Mouse (Mus musculus): ENCODE results near the gene Wfdc15b.

Wfdc15b gene

GRCm38 (mm10) chr2:164180124-164180523, 41.3 kb downstream of the Wfdc15b start:
- in situ Hi-C loops (cut with MboI, MseI): no loop called here

- in situ Hi-C loops (cut with MboI, MseI): no loop called here
Measured at GRCm38 (mm10) chr2:164177831-164178230, 43.6 kb downstream of the Wfdc15b start.

DNA sequence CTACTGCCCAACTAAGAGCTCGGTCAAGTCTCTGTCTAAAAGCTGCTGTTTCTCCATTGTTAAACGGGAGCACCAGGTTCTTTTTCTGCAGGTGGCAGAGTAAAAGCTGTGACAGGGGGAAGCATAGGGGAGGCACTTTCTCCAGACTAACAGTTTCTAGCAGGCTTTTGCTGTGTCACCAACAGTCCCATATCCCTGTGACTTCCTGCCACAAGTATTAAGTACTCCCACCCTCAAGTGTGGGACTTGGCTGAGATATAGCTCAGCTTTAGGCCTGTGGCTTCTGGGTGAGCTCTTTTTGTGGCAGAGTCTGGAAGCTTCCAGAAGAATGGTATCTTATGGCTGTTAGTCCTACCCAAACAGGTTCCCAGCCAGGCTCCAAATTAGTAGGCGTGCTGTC, 45.6 kb downstream of the Wfdc15b start:
- in situ Hi-C loops (cut with MboI, MseI): no loop called here

GRCm38 (mm10) chr2:164174649-164175395, 46.6 kb downstream of the Wfdc15b start:
- in situ Hi-C loops (cut with MboI, MseI): no loop called here

- in situ Hi-C loops (cut with MboI, MseI): no loop called here
Measured at GRCm38 (mm10) chr2:164173394-164173793, 48.1 kb downstream of the Wfdc15b start.

- in situ Hi-C loops (cut with MboI, MseI): no loop called here
Measured at GRCm38 (mm10) chr2:164170902-164171301, 50.6 kb downstream of the Wfdc15b start, which contains the start of gene Kcns1. Gene Kcns1 (minus strand): TSS chr2:164171113.

DNA sequence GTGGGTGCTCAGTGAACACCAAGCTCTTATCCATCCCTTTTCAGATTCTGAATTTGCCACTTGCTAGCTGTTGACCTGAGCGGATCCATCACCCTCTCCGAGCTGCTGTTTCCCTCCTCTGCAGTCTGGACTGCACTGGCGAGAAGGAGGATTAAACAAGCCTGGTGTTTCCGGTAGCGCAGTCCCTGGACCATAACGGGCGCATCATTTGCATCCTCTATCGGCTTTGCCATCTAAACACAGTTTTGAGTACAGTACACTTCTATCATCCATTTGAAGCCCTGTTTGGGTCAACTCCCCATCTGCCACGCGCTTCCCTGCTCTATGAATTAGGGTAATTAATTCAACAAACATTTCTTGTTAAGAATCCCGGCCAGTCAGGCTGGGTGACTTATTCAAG, 51.1 kb downstream of the Wfdc15b start:
- in situ Hi-C loops (cut with MboI, MseI): no loop called here

DNA sequence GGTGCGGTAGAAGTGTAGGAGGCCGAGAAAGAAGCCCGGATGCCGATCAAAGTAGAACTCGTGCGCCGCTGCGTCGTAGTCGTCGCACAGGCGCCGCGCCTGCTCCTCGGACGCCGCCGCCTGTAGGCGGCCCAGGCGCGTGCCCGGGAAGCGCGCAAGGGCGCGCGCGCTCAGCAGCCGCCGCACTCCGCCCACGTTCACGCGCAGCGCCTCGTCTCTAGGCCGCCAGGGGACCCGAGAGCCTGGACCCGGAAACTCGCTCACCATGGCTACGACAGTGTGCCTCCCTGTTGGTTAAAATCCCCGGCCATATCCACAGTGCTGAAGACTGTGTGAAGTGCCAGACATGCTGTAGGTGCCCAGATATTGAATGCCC, 52.9 kb downstream of the Wfdc15b start:
- in situ Hi-C loops (cut with MboI, MseI): no loop called here

GRCm38 (mm10) chr2:164167752-164168570, 53.5 kb downstream of the Wfdc15b start:
- in situ Hi-C loops (cut with MboI, MseI): no loop called here

GRCm38 (mm10) chr2:164164941-164165340, 56.5 kb downstream of the Wfdc15b start:
- in situ Hi-C loops (cut with MboI, MseI): no loop called here
